Mouse (Mus musculus): ENCODE measurements around the gene Astn2.

GRCm38 (mm10) chr4:66158714-66159113, 245.7 kb downstream of the Astn2 start:
- TF ChIP-seq CTCF (IDR thresholded peaks at IDR 0.05; ENCODE audit: borderline replicate concordance, control insufficient read depth, extremely low read depth, insufficient read depth, low read length, poor library complexity): no peak
- no peak for TF ChIP-seq POLR2A (IDR thresholded peaks at IDR 0.05; ENCODE audit: control insufficient read depth, extremely low read depth, insufficient read depth, low read length, poor library complexity)
